Mouse (Mus musculus): ENCODE measurements around the gene Ssc4d. TPM values are rescaled to one million over a fixed set of nuclear protein-coding genes. Genes with fewer than 3 reads are reported as not detected.

Gene Ssc4d
- total RNA-seq (2021), result 1 to 10 TPM; 2.1 to 2.3 TPM
- long read RNA-seq, partial matches to known transcripts, result 0 of 2 reads
- long read RNA-seq, other reads (novel, unspliced or antisense), result 2 of 2 reads

- DNase-seq (ENCODE audit: low spot score in 2 of 2), result no peak
Observed at GRCm38 (mm10) chr5:135974365-135974764, at the start of gene Ssc4d. TSS of gene Ssc4d (minus strand) at chr5:135974531.

GRCm38 (mm10) chr5:136019907-136020306 is 45.6 kb upstream of the Ssc4d start:
- no peak for DNase-seq (ENCODE audit: low spot score in 2 of 2)

- no peak for DNase-seq (ENCODE audit: low spot score in 2 of 2)
Observed at GRCm38 (mm10) chr5:136018726-136019125, 44.4 kb upstream of the Ssc4d start.

- DNase-seq (ENCODE audit: low spot score in 2 of 2), result no peak
Observed at GRCm38 (mm10) chr5:136017262-136017661, 42.9 kb upstream of the Ssc4d start.

GRCm38 (mm10) chr5:136016014-136016876 is 41.9 kb upstream of the Ssc4d start:
- DNase-seq (ENCODE audit: low spot score in 2 of 2), result peak in 1 of 2 experiments; percentile 35

GRCm38 (mm10) chr5:136015586-136015985 is 41.3 kb upstream of the Ssc4d start:
- DNase-seq (ENCODE audit: low spot score in 2 of 2), result no peak

GRCm38 (mm10) chr5:136014877-136015276 is 40.5 kb upstream of the Ssc4d start:
- DNase-seq (ENCODE audit: low spot score in 2 of 2), result no peak

GRCm38 (mm10) chr5:136007745-136008144 is 33.4 kb upstream of the Ssc4d start:
- no peak for DNase-seq (ENCODE audit: low spot score in 2 of 2)

GRCm38 (mm10) chr5:136004537-136004936 is 30.2 kb upstream of the Ssc4d start:
- DNase-seq (ENCODE audit: low spot score in 2 of 2), result no peak

- DNase-seq (ENCODE audit: low spot score in 2 of 2), result no peak
Observed at GRCm38 (mm10) chr5:136002751-136003151, 28.4 kb upstream of the Ssc4d start.

GRCm38 (mm10) chr5:136002325-136002724 is 28.0 kb upstream of the Ssc4d start:
- no peak for DNase-seq (ENCODE audit: low spot score in 2 of 2)

GRCm38 (mm10) chr5:136001222-136001621 is 26.9 kb upstream of the Ssc4d start:
- no peak for DNase-seq (ENCODE audit: low spot score in 2 of 2)

GRCm38 (mm10) chr5:135996162-135996561 is 21.8 kb upstream of the Ssc4d start:
- no peak for DNase-seq (ENCODE audit: low spot score in 2 of 2)

GRCm38 (mm10) chr5:135994725-135995687 is 20.7 kb upstream of the Ssc4d start, which contains the start of gene Dtx2:
TSS of gene Dtx2 (plus strand) at chr5:135994800.
- DNase-seq (ENCODE audit: low spot score in 2 of 2), result peak; percentile 89 to 92

GRCm38 (mm10) chr5:135994335-135994724 is 20.0 kb upstream of the Ssc4d start:
- no peak for DNase-seq (ENCODE audit: low spot score in 2 of 2)

- no peak for DNase-seq (ENCODE audit: low spot score in 2 of 2)
Observed at GRCm38 (mm10) chr5:135993381-135993965, 19.1 kb upstream of the Ssc4d start.

GRCm38 (mm10) chr5:135990601-135991000 is 16.3 kb upstream of the Ssc4d start:
- no peak for DNase-seq (ENCODE audit: low spot score in 2 of 2)

GRCm38 (mm10) chr5:135987248-135987647 is 12.9 kb upstream of the Ssc4d start:
- DNase-seq (ENCODE audit: low spot score in 2 of 2), result peak in 1 of 2 experiments; percentile 33

GRCm38 (mm10) chr5:135984546-135985044 is 10.3 kb upstream of the Ssc4d start:
- no peak for DNase-seq (ENCODE audit: low spot score in 2 of 2)

GRCm38 (mm10) chr5:135982398-135982797 is 8.1 kb upstream of the Ssc4d start:
- DNase-seq (ENCODE audit: low spot score in 2 of 2), result peak; percentile 59 to 68

- no peak for DNase-seq (ENCODE audit: low spot score in 2 of 2)
Observed at GRCm38 (mm10) chr5:135979904-135980303, 5.6 kb upstream of the Ssc4d start, which contains the start of gene Zp3. TSS of gene Zp3 (plus strand) at chr5:135980099.

Data from layer of hippocampus, postnatal 10 days (tissue).